Mouse (Mus musculus) thymus, adult 2 months (tissue): ENCODE measurements around the gene Mast3. TPM values are rescaled to one million over a fixed set of nuclear protein-coding genes. Genes with fewer than 3 reads are reported as not detected.

Experiments
- DNase-seq: peaks from one replicate; pipeline ENCODE4 v3.0.0; 2021
- H3K27ac ChIP-seq: fragments of 200-500 bp; 2 replicates; pipeline ENCODE4 v1.5.1; 2012; ENCODE audit warnings: low read length, control low read depth; ENCODE audit not compliant: control insufficient read depth, insufficient read depth
- H3K27me3 ChIP-seq: fragments of 200-500 bp; 2 replicates; pipeline ENCODE4 v1.6.1; 2012; ENCODE audit warnings: mild to moderate bottlenecking, low read length, moderate library complexity, mixed read lengths; ENCODE audit not compliant: control insufficient read depth, insufficient read depth
- H3K36me3 ChIP-seq: fragments of 200-500 bp; 2 replicates; pipeline ENCODE4 v1.6.1; 2012; ENCODE audit warnings: mild to moderate bottlenecking, low read length, moderate library complexity; ENCODE audit not compliant: control insufficient read depth, insufficient read depth
- H3K4me1 ChIP-seq: fragments of 200-500 bp; replicated peaks from 2 replicates; pipeline ENCODE4 v1.6.1; 2012; ENCODE audit warnings: low read length; ENCODE audit not compliant: control insufficient read depth, insufficient read depth
- H3K4me3 ChIP-seq: fragments of 200-500 bp; 2 replicates; pipeline ENCODE4 v1.5.1; 2012; ENCODE audit warnings: mild to moderate bottlenecking, low read length, control low read depth, moderate library complexity; ENCODE audit not compliant: control insufficient read depth, insufficient read depth
- CTCF ChIP-seq: fragments of 200-500 bp; IDR thresholded peaks from 2 replicates; pipeline ENCODE4 v1.5.1; 2012; ENCODE audit warnings: mild to moderate bottlenecking, control low read depth, low read length, moderate library complexity, borderline replicate concordance; ENCODE audit not compliant: control insufficient read depth, poor library complexity, insufficient read depth; ENCODE audit errors: extremely low read depth
- POLR2A ChIP-seq: fragments of 200-500 bp; IDR thresholded peaks from 2 replicates; pipeline ENCODE4 v1.6.1; 2012; ENCODE audit warnings: mild to moderate bottlenecking, low read length, control low read depth, moderate library complexity; ENCODE audit not compliant: control insufficient read depth, poor library complexity, insufficient read depth; ENCODE audit errors: extremely low read depth
- WGBS: fragments of 180-500 bp; shearing (Covaris S2); methylation state at CpG from one replicate; pipeline ENCODE4 v1.1.7; 2018; 5-methylcytosine and 5-hydroxymethylcytosine counted together
- polyA plus RNA-seq: library from polyadenylated mRNA; depleted of rRNA; stranded (reverse); fragments of >200 nt; gene quantifications from 2 replicates; pipeline ENCODE4 v1.2.3, GENCODE M21; 2012

Gene Mast3
- polyA plus RNA-seq, 1 experiment = 615 TPM

GRCm38 (mm10) chr8:70772890-70773289 is 32.0 kb downstream of the Mast3 start:
- 90% methylated on average over 9 of the region's 9 CpGs for WGBS
- Histone ChIP-seq H3K4me3 (no peak overlapping the region), H3K4me1 (peaks cover 19% of the 10 kb centered on the region), H3K27me3 (no peaks in the 10 kb centered on the region), H3K36me3 (no peaks in the 10 kb centered on the region), H3K27ac (no peak overlapping the region)
- TF ChIP-seq POLR2A (no peak), CTCF (no peak)
- no peak for DNase-seq

- TF ChIP-seq POLR2A (no peak), CTCF (no peak)
- no peaks in the 10 kb centered on the region for H3K27me3 ChIP-seq
- WGBS = 97% methylated on average over 13 of the region's 13 CpGs
- no peak overlapping the region for H3K4me3 ChIP-seq
- peaks cover 20% of the 10 kb centered on the region for H3K4me1 ChIP-seq
- no peaks in the 10 kb centered on the region for H3K36me3 ChIP-seq
- DNase-seq = no peak
- H3K27ac ChIP-seq = no peak overlapping the region
Observed at GRCm38 (mm10) chr8:70772075-70772474, 32.8 kb downstream of the Mast3 start.

- no peaks in the 10 kb centered on the region for H3K27me3 ChIP-seq
- no peak for TF ChIP-seq POLR2A
- no peak for TF ChIP-seq CTCF
- no peak for DNase-seq
- H3K4me3 ChIP-seq = no peak overlapping the region
- peaks cover 29% of the 10 kb centered on the region for H3K4me1 ChIP-seq
- 69% methylated on average over 7 of the region's 7 CpGs for WGBS
- no peak overlapping the region for H3K27ac ChIP-seq
- H3K36me3 ChIP-seq = no peaks in the 10 kb centered on the region
Observed at GRCm38 (mm10) chr8:70771217-70771616, 33.6 kb downstream of the Mast3 start.

GRCm38 (mm10) chr8:70770748-70771147 is 34.1 kb downstream of the Mast3 start:
- H3K4me3 ChIP-seq = no peak overlapping the region
- peaks cover 30% of the 10 kb centered on the region for H3K4me1 ChIP-seq
- H3K27me3 ChIP-seq = no peaks in the 10 kb centered on the region
- H3K36me3 ChIP-seq = no peaks in the 10 kb centered on the region
- WGBS = 98% methylated on average over 13 of the region's 13 CpGs
- no peak overlapping the region for H3K27ac ChIP-seq
- TF ChIP-seq CTCF = no peak
- no peak for TF ChIP-seq POLR2A
- no peak for DNase-seq

GRCm38 (mm10) chr8:70769858-70770257 is 35.0 kb downstream of the Mast3 start:
- Histone ChIP-seq H3K27ac (no peak overlapping the region), H3K4me3 (no peak overlapping the region), H3K4me1 (peaks cover 27% of the 10 kb centered on the region), H3K36me3 (no peaks in the 10 kb centered on the region), H3K27me3 (no peaks in the 10 kb centered on the region)
- DNase-seq = no peak
- TF ChIP-seq POLR2A (no peak), CTCF (no peak)
- 86% methylated on average over 12 of the region's 12 CpGs for WGBS

GRCm38 (mm10) chr8:70769359-70769758 is 35.5 kb downstream of the Mast3 start:
- Histone ChIP-seq H3K27me3 (no peaks in the 10 kb centered on the region), H3K36me3 (no peaks in the 10 kb centered on the region), H3K4me3 (no peak overlapping the region), H3K4me1 (peaks cover 29% of the 10 kb centered on the region), H3K27ac (no peak overlapping the region)
- DNase-seq = peak; percentile 97
- 5% methylated on average over 26 of the region's 26 CpGs for WGBS
- TF ChIP-seq POLR2A (0 out of 2 replicates have a peak, but pooled peaks have one; percentile 19), CTCF (peak; percentile 99)

- DNase-seq = no peak
- H3K4me3 ChIP-seq = no peak overlapping the region
- no peaks in the 10 kb centered on the region for H3K27me3 ChIP-seq
- H3K36me3 ChIP-seq = no peaks in the 10 kb centered on the region
- H3K4me1 ChIP-seq = peaks cover 29% of the 10 kb centered on the region
- 86% methylated on average over 16 of the region's 16 CpGs for WGBS
- no peak overlapping the region for H3K27ac ChIP-seq
- TF ChIP-seq POLR2A (no peak), CTCF (no peak)
Observed at GRCm38 (mm10) chr8:70768956-70769355, 35.9 kb downstream of the Mast3 start.
